Mouse (Mus musculus) embryonic facial prominence, embryonic 15.5 days (tissue): Measurements from ENCODE around the gene Bcl7a. TPM values are rescaled to one million over a fixed set of nuclear protein-coding genes. Genes with fewer than 3 reads are reported as not detected.

ENCODE experiments used
- ATAC-seq: fragments of 200-750 bp; cut with Nextera tagmentation; 2 replicates; pipeline ENCODE4 v1.8.0; 2017; ENCODE audit warnings: low read depth, moderate TSS enrichment; ENCODE audit not compliant: insufficient number of reproducible peaks, low FRiP score, low TSS enrichment
- H3K27ac ChIP-seq: fragments of 300-500 bp; sonication (generic); replicated peaks from 2 replicates; pipeline ENCODE4 v1.5.1; 2015; ENCODE audit warnings: mild to moderate bottlenecking, inconsistent platforms
- H3K27me3 ChIP-seq: fragments of 300-500 bp; sonication (generic); 2 replicates; pipeline ENCODE4 v1.6.1; 2015; ENCODE audit warnings: inconsistent platforms
- H3K36me3 ChIP-seq: fragments of 300-500 bp; sonication (generic); 2 replicates; pipeline ENCODE4 v1.6.1; 2015; ENCODE audit warnings: mild to moderate bottlenecking, inconsistent platforms
- H3K4me1 ChIP-seq: fragments of 300-500 bp; sonication (generic); 2 replicates; pipeline ENCODE4 v1.6.1; 2015; ENCODE audit warnings: inconsistent platforms
- H3K4me2 ChIP-seq: fragments of 300-500 bp; sonication (generic); replicated peaks from 2 replicates; pipeline ENCODE4 v1.6.1; 2015; ENCODE audit warnings: mild to moderate bottlenecking, inconsistent platforms
- H3K4me3 ChIP-seq: fragments of 300-500 bp; sonication (generic); replicated peaks from 2 replicates; pipeline ENCODE4 v1.5.1; 2015; ENCODE audit warnings: mild to moderate bottlenecking, inconsistent platforms
- H3K9ac ChIP-seq: fragments of 300-500 bp; sonication (generic); 2 replicates; pipeline ENCODE4 v1.6.1; 2015; ENCODE audit warnings: inconsistent platforms
- H3K9me3 ChIP-seq: fragments of 300-500 bp; sonication (generic); replicated peaks from 2 replicates; pipeline ENCODE4 v1.6.1; 2016; ENCODE audit warnings: inconsistent platforms
- WGBS: fragments of 180-500 bp; shearing (Covaris S2); methylation state at CpG from one replicate; pipeline ENCODE4 v1.1.7; 2015; 5-methylcytosine and 5-hydroxymethylcytosine counted together
- polyA plus RNA-seq: library from polyadenylated mRNA; unstranded; fragments of >200 nt; fragmentation: Nextera tagmentation; extraction: Ambion mirVana; gene quantifications from 2 replicates; pipeline ENCODE4 v1.2.1, GENCODE M21; 2015

Bcl7a gene
- polyA plus RNA-seq = 28.9 and 31.0 TPM in 2 replicates

DNA sequence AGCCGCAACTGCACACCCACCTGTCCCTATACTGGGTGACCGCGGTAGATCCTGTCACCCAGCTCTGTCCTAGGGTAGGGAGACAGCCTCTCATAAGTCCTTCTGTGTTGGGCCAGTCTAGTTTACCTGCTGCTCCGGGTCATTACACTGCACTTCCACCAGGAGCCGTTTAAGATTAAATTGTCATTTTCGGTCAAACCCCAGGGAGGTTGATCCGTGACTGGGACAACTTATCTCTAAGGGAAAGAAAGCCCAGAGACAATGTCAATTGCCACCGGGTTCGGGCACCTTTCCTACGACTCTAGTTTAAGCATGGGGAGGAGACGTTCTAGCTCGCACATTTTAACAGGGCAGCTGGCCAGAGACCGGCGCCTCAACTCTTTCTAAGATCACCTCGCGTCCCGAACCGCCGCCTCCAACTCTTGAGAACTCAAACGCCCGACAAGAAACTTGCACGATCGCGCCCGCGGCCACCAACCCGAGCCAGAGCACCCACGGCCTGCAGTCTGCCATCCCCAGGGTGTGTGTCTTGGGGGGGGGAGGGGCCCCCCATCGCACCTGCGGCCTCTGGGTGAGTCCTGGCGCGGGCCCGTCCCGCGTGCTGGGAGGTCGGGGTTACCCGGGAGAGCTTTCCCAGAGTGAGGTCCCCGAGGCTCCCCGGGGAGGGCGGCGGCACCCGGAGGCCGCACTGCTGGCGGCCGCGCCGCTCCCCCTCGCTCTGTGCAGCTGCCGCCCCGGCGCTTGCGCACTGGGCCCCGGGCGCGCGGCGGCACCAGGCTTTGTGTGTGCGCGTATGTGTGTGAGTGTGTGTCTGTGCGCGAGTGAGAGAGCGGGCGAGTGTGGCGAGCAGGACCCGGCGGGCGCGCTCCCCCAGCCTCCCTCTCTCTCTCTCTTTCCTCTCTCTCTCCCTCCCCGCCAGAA, at the start of gene Bcl7a:
TSS of gene Bcl7a (plus strand) at position 128 of the 921 bp plus-strand sequence.
- peak; percentile 86 for ATAC-seq
- peak within 1 kb of the TSS; percentile 84 for H3K4me2 ChIP-seq
- no peaks in the 10 kb centered on the region for H3K36me3 ChIP-seq
- H3K4me1 ChIP-seq = peaks cover 31% of the 10 kb centered on the region
- H3K27me3 ChIP-seq = no peaks in the 10 kb centered on the region
- peak within 1 kb of the TSS; percentile 98 for H3K27ac ChIP-seq
- H3K9me3 ChIP-seq = no peaks in the 10 kb centered on the region
- peak within 1 kb of the TSS; percentile 89 for H3K9ac ChIP-seq
- whole genome bisulfite sequencing = under 1% methylated on average over 69 of the region's 69 CpGs
- H3K4me3 ChIP-seq = peak within 1 kb of the TSS; percentile 86

DNA sequence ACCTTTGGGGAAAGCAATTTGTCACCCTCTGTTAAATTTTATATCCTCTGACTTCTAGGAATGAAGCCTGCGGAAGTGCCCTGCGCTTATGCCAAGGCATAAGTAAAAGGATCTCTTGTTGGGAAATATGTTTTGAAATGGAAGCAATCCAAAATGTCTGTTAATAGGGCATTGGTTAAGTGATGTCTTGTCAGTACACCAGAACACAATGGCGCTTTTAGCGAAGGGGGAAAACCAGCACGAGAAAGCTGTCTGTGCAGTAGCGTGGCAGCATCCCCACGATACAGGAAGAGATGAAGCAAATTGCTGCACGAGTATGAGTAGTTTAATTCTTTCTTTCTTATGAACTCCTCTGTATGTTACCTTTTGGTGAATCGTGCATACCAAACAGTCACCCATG, 49.0 kb upstream of the Bcl7a start:
- whole genome bisulfite sequencing = 65% methylated on average over 9 of the region's 9 CpGs
- ATAC-seq = no peak

DNA sequence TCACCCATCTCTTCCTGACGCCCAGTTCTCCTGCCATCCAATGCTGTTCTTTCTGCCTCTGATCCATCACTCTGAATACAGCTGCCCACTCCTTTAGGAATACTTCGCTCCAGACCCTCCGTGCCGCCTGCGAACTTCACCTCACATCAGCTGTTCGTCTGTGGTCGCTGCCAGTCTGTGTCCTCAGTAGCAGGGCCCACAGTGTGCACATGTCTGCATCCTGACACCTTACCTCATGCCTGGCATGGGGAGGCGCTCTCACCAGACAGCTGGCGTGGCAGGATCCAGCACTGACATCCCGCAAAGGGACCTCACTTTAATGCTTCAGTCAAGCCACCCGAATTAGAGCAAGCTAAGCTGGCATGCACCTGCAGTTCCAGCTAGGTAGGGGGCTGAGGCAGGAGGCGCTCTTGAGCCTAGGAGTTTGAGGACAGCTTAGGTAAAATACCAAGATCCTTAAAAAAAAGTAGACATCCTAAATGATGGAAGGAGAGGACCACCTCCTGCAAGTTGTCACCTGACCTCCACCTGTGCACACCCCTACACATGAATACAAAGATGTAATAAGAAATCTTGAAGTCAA, 47.3 kb upstream of the Bcl7a start:
- H3K9ac ChIP-seq = no peak overlapping the region
- H3K4me1 ChIP-seq = peaks cover 21% of the 10 kb centered on the region
- ATAC-seq = no peak
- H3K36me3 ChIP-seq = no peaks in the 10 kb centered on the region
- no peak overlapping the region for H3K4me2 ChIP-seq
- no peaks in the 10 kb centered on the region for H3K9me3 ChIP-seq
- 63% methylated on average over 12 of the region's 12 CpGs for WGBS
- H3K27ac ChIP-seq = no peak overlapping the region
- no peaks in the 10 kb centered on the region for H3K27me3 ChIP-seq
- no peak overlapping the region for H3K4me3 ChIP-seq

More for the DNA sequence above, 49.0 kb upstream of the Bcl7a start:
- Histone ChIP-seq H3K4me2 (no peak overlapping the region), H3K4me3 (no peak overlapping the region), H3K4me1 (peaks cover 11% of the 10 kb centered on the region; the same call in 1 of the 2 replicates), H3K27me3 (no peaks in the 10 kb centered on the region), H3K27ac (no peak overlapping the region), H3K9me3 (no peaks in the 10 kb centered on the region), H3K36me3 (no peaks in the 10 kb centered on the region), H3K9ac (no peak overlapping the region)

DNA sequence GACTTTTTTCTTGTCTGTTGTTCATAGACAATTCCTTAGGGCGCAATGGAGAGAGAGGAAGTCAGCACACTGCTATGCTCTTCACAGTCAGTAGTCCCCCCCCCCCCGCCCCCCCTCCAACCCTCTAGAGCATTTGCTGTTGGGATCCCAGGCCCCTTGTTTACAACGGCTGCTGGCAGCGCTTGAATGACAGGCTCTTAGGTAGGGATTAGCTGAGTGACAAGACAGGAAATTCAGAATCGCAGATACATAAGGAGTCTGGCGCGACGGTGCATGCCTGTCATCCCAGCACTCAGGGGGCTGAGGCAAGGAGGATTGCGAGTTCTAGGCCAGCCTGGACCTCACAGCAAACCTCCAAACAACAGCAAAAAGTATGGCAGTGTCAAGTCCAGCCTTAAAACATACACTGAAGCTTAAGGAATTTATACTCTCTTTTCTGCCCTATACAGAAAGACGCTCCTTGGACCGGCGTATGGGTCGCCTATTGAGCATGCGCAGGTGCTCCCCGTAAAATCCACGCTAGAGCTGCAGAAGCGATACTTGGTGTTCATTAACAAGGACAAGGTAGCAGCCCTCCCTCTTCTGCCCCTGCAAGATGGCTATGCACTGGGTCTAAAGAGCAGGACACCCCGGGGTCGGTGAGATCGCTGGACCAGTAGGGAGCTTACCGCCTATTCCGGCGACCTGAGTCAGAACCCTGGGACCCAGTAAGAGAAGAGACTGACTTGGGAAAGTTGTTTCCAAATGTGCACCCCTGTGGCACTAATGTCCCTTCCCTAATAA, 46.5 kb upstream of the Bcl7a start:
- H3K36me3 ChIP-seq = no peaks in the 10 kb centered on the region
- peak; percentile 12; the same call in 1 of the 2 replicates for ATAC-seq
- no peak overlapping the region for H3K4me3 ChIP-seq
- no peaks in the 10 kb centered on the region for H3K9me3 ChIP-seq
- peaks cover 26% of the 10 kb centered on the region for H3K4me1 ChIP-seq
- H3K27ac ChIP-seq = no peak overlapping the region
- no peak overlapping the region for H3K9ac ChIP-seq
- WGBS = 56% methylated on average over 23 of the region's 23 CpGs
- H3K27me3 ChIP-seq = no peaks in the 10 kb centered on the region
- no peak overlapping the region for H3K4me2 ChIP-seq

DNA sequence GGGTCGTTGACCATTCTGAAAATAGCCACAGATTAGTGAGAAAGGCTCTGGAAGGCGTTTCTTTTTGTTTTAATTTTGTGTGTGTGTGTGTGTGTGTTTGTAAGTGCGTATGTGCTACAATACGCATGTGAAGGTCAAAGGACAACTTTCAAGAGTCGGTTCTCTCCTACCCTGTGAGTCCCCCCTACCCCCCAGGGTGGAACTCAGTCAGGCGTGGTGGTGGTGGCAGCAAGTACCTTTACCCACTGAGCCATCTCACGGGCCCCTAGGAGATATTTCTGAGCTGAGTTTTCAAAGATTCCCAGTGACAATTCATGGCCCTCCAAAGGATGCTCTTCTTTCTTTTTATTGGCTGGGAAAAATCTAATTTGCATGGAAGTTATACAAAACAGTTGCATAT, 45.8 kb upstream of the Bcl7a start:
- peaks cover 27% of the 10 kb centered on the region for H3K4me1 ChIP-seq
- H3K9me3 ChIP-seq = no peaks in the 10 kb centered on the region
- ATAC-seq = no peak
- H3K27ac ChIP-seq = no peak overlapping the region
- no peaks in the 10 kb centered on the region for H3K27me3 ChIP-seq
- no peak overlapping the region for H3K4me3 ChIP-seq
- no peak overlapping the region for H3K4me2 ChIP-seq
- H3K36me3 ChIP-seq = no peaks in the 10 kb centered on the region
- no peak overlapping the region for H3K9ac ChIP-seq
- WGBS = 79% methylated on average over 7 of the region's 7 CpGs

DNA sequence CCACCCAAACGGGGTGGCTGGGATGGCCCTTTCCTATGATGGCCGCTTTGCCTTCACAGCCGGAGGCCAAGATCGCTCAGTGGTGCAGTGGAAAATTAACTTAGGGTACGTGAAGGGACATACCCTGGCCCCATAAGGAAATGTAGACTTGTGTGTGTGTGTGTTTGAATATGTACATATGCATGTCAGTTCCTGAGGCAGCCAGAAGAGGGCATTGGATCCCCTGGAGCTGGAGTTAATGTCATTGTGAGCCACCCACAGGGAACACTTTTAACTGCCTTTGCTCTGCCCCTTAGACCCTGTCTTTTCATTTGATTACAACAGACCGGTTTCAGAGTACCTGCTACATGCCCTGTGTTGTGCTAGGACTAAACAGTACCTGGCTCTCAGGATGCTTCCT, 45.1 kb upstream of the Bcl7a start:
- 89% methylated on average over 6 of the region's 6 CpGs for WGBS
- no peak overlapping the region for H3K4me2 ChIP-seq
- H3K4me1 ChIP-seq = peaks cover 27% of the 10 kb centered on the region
- ATAC-seq = no peak
- no peaks in the 10 kb centered on the region for H3K27me3 ChIP-seq
- no peak overlapping the region for H3K27ac ChIP-seq
- H3K9ac ChIP-seq = no peak overlapping the region
- no peak overlapping the region for H3K4me3 ChIP-seq
- no peaks in the 10 kb centered on the region for H3K9me3 ChIP-seq
- H3K36me3 ChIP-seq = no peaks in the 10 kb centered on the region

DNA sequence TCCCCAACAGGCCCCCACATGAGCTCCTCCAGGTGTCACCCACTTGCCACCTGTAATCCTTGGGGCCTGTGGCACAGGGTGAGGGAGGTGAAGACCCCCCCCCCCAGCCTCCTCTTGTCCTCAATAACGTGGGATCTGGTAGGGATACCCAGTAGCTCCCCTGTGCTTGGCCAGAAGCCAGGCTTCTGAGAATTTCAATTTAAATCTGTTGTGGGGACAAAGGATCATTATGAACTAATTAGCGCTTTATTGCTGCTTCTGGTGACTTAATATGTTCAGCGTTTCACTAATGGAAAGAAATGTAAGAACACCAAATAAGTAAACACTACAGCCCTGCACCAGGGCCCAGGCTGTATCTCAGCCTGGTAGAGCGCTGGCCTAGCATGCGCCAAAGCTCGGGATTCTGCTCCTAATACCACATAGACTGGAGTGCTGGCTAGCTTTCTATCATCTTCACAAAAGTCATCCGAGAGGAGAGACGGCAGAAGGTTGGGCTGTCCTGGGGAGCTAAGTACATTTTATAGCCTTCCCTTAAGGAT, 43.1 kb upstream of the Bcl7a start:
- Histone ChIP-seq H3K9ac (no peak overlapping the region), H3K9me3 (no peaks in the 10 kb centered on the region), H3K4me1 (peaks cover 22% of the 10 kb centered on the region), H3K4me2 (no peak overlapping the region; the same call in 1 of the 2 replicates), H3K36me3 (no peaks in the 10 kb centered on the region), H3K27ac (no peak overlapping the region), H3K27me3 (no peaks in the 10 kb centered on the region), H3K4me3 (no peak overlapping the region)
- 56% methylated on average over 8 of the region's 8 CpGs for WGBS
- ATAC-seq = no peak

DNA sequence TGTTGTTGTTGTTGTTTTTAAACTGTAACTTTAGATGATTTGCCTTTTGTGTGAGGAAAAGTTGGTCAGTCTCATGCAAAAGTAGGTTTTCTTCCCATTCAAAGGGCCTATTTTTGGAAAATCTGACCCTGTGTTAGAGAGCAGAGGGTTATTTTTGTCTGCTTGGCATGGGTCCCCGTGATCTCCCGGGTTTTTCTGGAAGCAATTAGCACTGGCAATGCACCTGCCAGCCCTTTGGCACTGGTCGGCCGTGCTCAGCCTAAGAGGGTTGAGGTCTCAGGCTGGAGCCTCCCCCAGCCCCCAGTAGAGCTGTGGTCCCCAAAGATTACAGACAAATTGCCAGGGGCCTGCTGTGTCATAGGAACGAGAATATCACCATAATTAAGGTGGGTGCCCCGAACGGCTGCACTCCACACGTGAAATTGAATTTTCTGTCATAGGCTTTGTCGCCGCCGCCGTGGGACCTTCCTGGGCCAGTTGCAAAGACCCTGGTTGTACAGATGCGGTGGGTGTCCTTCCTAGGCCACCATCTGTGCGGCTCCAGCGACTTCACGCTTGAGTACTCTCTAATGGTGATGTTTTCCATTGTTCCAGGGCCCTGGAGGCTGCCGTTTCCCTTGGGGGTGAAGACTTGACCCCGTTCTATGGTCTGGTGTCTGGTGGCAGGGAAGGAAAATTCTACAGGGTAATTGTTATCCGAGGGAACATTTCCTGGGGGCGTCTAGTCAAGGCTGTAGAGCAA, 41.7 kb upstream of the Bcl7a start:
- Histone ChIP-seq H3K4me3 (no peak overlapping the region), H3K27ac (no peak overlapping the region), H3K36me3 (no peaks in the 10 kb centered on the region), H3K9ac (no peak overlapping the region), H3K4me1 (peaks cover 18% of the 10 kb centered on the region), H3K27me3 (no peaks in the 10 kb centered on the region), H3K4me2 (no peak overlapping the region), H3K9me3 (no peaks in the 10 kb centered on the region)
- 50% methylated on average over 20 of the region's 20 CpGs for WGBS
- ATAC-seq = peak; percentile 48; the same call in 1 of the 2 replicates

DNA sequence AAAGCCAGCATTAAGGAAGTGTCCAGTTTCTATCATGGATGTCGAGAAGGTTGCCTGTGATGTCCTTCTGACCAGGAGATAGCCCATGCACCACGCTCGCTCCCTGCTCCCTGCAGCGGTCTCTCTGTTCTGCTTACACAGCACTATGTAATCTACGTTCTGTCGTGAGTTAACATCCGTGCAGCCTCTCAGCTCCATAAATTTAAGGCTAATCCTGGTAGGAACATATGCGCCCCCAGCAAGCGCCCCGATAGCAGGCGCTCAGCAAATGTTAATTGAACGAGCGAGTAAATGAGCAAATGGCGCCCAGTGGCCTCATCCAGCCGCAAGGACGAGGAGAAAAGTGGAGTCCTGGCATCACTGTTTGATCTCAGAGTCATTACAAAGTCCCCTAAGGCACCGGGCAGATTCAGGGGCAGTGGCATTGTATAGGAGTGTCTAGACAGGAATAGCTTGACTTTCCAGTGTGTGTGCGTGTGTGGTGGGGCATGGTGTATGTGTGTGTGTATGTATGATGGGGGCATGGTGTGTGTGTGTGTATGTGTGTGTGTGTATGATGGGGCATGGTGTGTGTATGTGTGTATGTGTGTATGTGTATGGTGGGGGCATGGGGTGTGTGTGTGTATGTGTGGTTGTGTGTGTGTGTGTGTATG, 35.9 kb upstream of the Bcl7a start:
- ATAC-seq = no peak
- no peak overlapping the region for H3K4me3 ChIP-seq

DNA sequence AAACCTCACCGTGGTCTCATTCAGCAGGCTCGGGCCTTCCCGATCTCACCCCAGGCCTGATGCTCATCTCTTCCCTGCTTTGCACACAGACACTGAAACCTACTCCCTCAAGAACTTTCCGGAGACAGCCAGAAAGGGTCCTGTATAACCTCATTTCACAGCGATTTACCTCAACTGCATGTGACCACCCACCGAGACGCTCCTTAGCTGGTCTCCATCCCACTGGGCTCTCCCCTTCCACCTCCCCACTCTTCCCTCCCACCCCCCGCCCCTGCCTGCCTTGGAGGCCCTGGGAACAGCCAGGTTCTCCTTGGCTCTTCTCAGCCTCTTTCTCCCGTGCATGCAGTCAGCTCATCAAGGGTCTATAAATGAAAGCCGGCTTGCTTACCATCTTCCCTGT, 33.8 kb upstream of the Bcl7a start:
- Histone ChIP-seq H3K27ac (0 out of 2 replicates have a peak overlapping the region, but pooled peaks have one; percentile 28), H3K4me1 (0 out of 2 replicates have a peak, but pooled peaks cover 15% of the 10 kb centered on the region), H3K4me2 (no peak overlapping the region), H3K9me3 (no peaks in the 10 kb centered on the region), H3K27me3 (no peaks in the 10 kb centered on the region), H3K36me3 (no peaks in the 10 kb centered on the region), H3K4me3 (no peak overlapping the region), H3K9ac (no peak overlapping the region)
- ATAC-seq = no peak
- WGBS = 29% methylated on average over 10 of the region's 10 CpGs

More for the DNA sequence above, 35.9 kb upstream of the Bcl7a start:
- H3K9me3 ChIP-seq = no peaks in the 10 kb centered on the region
- no peak overlapping the region for H3K27ac ChIP-seq
- 64% methylated on average over 18 of the region's 18 CpGs for WGBS
- no peaks in the 10 kb centered on the region for H3K27me3 ChIP-seq
- H3K36me3 ChIP-seq = no peaks in the 10 kb centered on the region
- H3K4me2 ChIP-seq = no peak overlapping the region
- H3K4me1 ChIP-seq = 0 out of 2 replicates have a peak, but pooled peaks cover 15% of the 10 kb centered on the region
- H3K9ac ChIP-seq = no peak overlapping the region
